9 mouse cellular contexts compared by ENCODE assay signal in the genomic region with DNA sequence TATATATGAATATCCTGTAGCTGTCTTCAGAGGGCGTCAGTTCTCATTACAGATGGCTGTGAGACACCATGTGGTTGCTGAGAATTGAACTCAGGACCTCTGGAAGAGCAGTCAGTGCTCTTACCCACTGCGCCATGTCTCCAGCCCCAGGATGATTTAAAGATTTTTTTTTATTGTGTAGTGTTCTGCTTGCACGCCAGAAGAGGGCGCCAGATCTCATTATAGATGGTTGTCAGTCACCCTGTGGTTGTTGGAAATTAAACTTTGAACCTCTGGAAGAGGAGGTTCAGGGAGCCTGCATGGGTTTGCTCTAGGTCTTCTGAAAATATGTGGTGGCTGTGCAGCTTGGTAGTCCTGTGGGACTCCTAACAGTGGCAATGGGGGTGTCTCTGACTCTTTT. TPM values are rescaled to one million over a fixed set of nuclear protein-coding genes. Genes with fewer than 3 reads are reported as not detected.
DNase-seq lines count a peak whose midpoint lies in the region; ATAC-seq and TF ChIP-seq lines count a peak whose summit lies in the region.
"Had no signal": no experiment of that assay in that cellular context is flagged by ENCODE, and none has a peak within 500 bp of the region (broad histone marks: within the 10 kb centered on the region; RNA-seq: fewer than 3 reads in every experiment).

No protein-coding gene starts in this region.

- TF ChIP-seq POLR2A in lung, adult 2 months (IDR thresholded peaks at IDR 0.05; ENCODE audit: borderline replicate concordance, extremely low read depth, low read depth, low read length) = no peak

- no peaks in the 10 kb centered on the region for H3K27me3 ChIP-seq in hindbrain, embryonic 10.5 days (ENCODE audit: insufficient read depth, poor library complexity, severe bottlenecking)
- no peaks in the 10 kb centered on the region for H3K27me3 ChIP-seq in hindbrain, embryonic 13.5 days
- H3K27me3 ChIP-seq in embryonic facial prominence, embryonic 10.5 days (replicated peaks; ENCODE audit: low read depth, poor library complexity, severe bottlenecking) = no peaks in the 10 kb centered on the region
- H3K27me3 ChIP-seq: lung, embryonic 15.5 days had no signal

- H3K4me2 ChIP-seq in hindbrain, embryonic 13.5 days = no peak overlapping the region
- H3K4me2 ChIP-seq: lung, embryonic 15.5 days had no signal

- no peak for TF ChIP-seq CTCF in lung, adult 2 months (IDR thresholded peaks at IDR 0.05; ENCODE audit: insufficient read depth, low read length)

- no peaks in the 10 kb centered on the region for H3K36me3 ChIP-seq in hindbrain, embryonic 10.5 days
- H3K36me3 ChIP-seq in hindbrain, embryonic 13.5 days = no peaks in the 10 kb centered on the region; the same call in 1 of the 2 replicates
- H3K36me3 ChIP-seq in embryonic facial prominence, embryonic 10.5 days (replicated peaks) = no peaks in the 10 kb centered on the region
- H3K36me3 ChIP-seq: lung, embryonic 15.5 days had no signal

- DNase-seq in hindbrain, embryonic 10.5 days (ENCODE audit: low spot score) = peak; percentile 14
- DNase-seq in CD4-positive helper T cell, adult 2 months (ENCODE audit: low read depth, low spot score) = peak; percentile 78
- peak; percentile 36 for DNase-seq in WW6 (ENCODE audit: low read depth, low spot score)
- DNase-seq in embryonic facial prominence, embryonic 10.5 days (ENCODE audit: low spot score) = peak; percentile 45
- DNase-seq in lung, adult 2 months = peak; percentile 49
- peak; percentile 36 to 45 for DNase-seq in spleen, postnatal 36 days (ENCODE audit: low spot score in 2 of 2)
- no peak for DNase-seq in right cerebral cortex, postnatal 14 days

- ATAC-seq in hindbrain, embryonic 13.5 days (ENCODE audit: low FRiP score) = no peak

- no peak overlapping the region for H3K9ac ChIP-seq in hindbrain, embryonic 13.5 days
- H3K9ac ChIP-seq: lung, embryonic 15.5 days had no signal

- 28% methylated on average over 4 of the region's 4 CpGs for WGBS in hindbrain, embryonic 10.5 days
- 30% methylated on average over 4 of the region's 4 CpGs for WGBS in hindbrain, embryonic 13.5 days
- 33% methylated on average over 4 of the region's 4 CpGs for whole genome bisulfite sequencing in embryonic facial prominence, embryonic 10.5 days
- WGBS in lung, adult 2 months = 38% methylated on average over 4 of the region's 4 CpGs

- no peak overlapping the region for H3K4me3 ChIP-seq in hindbrain, embryonic 10.5 days
- no peak overlapping the region for H3K4me3 ChIP-seq in hindbrain, embryonic 13.5 days
- no peak overlapping the region for H3K4me3 ChIP-seq in embryonic facial prominence, embryonic 10.5 days
- H3K4me3 ChIP-seq in lung, adult 2 months (replicated peaks; ENCODE audit: extremely low read depth, low read depth, low read length) = no peak overlapping the region
- H3K4me3 ChIP-seq: lung, embryonic 15.5 days had no signal

- no peaks in the 10 kb centered on the region for H3K9me3 ChIP-seq in hindbrain, embryonic 10.5 days
- no peaks in the 10 kb centered on the region for H3K9me3 ChIP-seq in hindbrain, embryonic 13.5 days
- no peaks in the 10 kb centered on the region for H3K9me3 ChIP-seq in embryonic facial prominence, embryonic 10.5 days
- H3K9me3 ChIP-seq: lung, embryonic 15.5 days had no signal

- H3K27ac ChIP-seq in hindbrain, embryonic 10.5 days = no peak overlapping the region
- no peak overlapping the region for H3K27ac ChIP-seq in hindbrain, embryonic 13.5 days
- no peak overlapping the region for H3K27ac ChIP-seq in embryonic facial prominence, embryonic 10.5 days (replicated peaks)
- H3K27ac ChIP-seq: lung, embryonic 15.5 days had no signal

- peaks cover 7% of the 10 kb centered on the region; the same call in 1 of the 2 replicates for H3K4me1 ChIP-seq in hindbrain, embryonic 10.5 days (replicated peaks)
- peaks cover 12% of the 10 kb centered on the region for H3K4me1 ChIP-seq in hindbrain, embryonic 13.5 days (replicated peaks)
- H3K4me1 ChIP-seq in embryonic facial prominence, embryonic 10.5 days = peaks cover 6% of the 10 kb centered on the region; the same call in 1 of the 2 replicates
- H3K4me1 ChIP-seq in lung, adult 2 months (ENCODE audit: control insufficient read depth, insufficient read depth, low read length) = no peaks in the 10 kb centered on the region

RNA-seq across cellular contexts. Expression of a gene that starts 5.4 kb away (rescaled TPM):
- polyA plus RNA-seq in hindbrain, embryonic 10.5 days (2016; fragmentation: Nextera tagmentation; extraction: Ambion mirVana) = 498 and 605 TPM in 2 replicates
- polyA plus RNA-seq in hindbrain, embryonic 13.5 days (2015; fragmentation: Nextera tagmentation; extraction: Ambion mirVana) = 386 and 398 TPM in 2 replicates
- polyA plus RNA-seq in embryonic facial prominence, embryonic 10.5 days (2016; fragmentation: Nextera tagmentation; extraction: Ambion mirVana) = 609 and 638 TPM in 2 replicates
- polyA plus RNA-seq in lung, adult 2 months (2012; rRNA removed) = 395 and 710 TPM in 2 replicates

RNA-seq across cellular contexts. Expression of a gene that starts 5.4 kb away (rescaled TPM):
- polyA plus RNA-seq in hindbrain, embryonic 10.5 days (2016; fragmentation: Nextera tagmentation; extraction: Ambion mirVana) = 1.6 and 3.0 TPM in 2 replicates
- polyA plus RNA-seq in hindbrain, embryonic 13.5 days (2015; fragmentation: Nextera tagmentation; extraction: Ambion mirVana) = 5.7 and 6.8 TPM in 2 replicates
- polyA plus RNA-seq in embryonic facial prominence, embryonic 10.5 days (2016; fragmentation: Nextera tagmentation; extraction: Ambion mirVana) = 3.3 and 3.7 TPM in 2 replicates
- 1.00 and 2.0 TPM in 2 replicates for polyA plus RNA-seq in lung, adult 2 months (2012; rRNA removed)

RNA-seq across cellular contexts. Expression of a gene that starts 21.2 kb away (rescaled TPM):
- not detected in 2 replicates for polyA plus RNA-seq in hindbrain, embryonic 10.5 days (2016; fragmentation: Nextera tagmentation; extraction: Ambion mirVana)
- not detected in 2 replicates for polyA plus RNA-seq in hindbrain, embryonic 13.5 days (2015; fragmentation: Nextera tagmentation; extraction: Ambion mirVana)
- polyA plus RNA-seq in embryonic facial prominence, embryonic 10.5 days (2016; fragmentation: Nextera tagmentation; extraction: Ambion mirVana) = not detected in 2 replicates
- 0.08 TPM in 1 of 2 replicates, not detected in the other for polyA plus RNA-seq in lung, adult 2 months (2012; rRNA removed)
- polyA plus RNA-seq: lung, embryonic 15.5 days had no signal

RNA-seq across cellular contexts. Expression of a gene that starts 35.9 kb away (rescaled TPM):
- polyA plus RNA-seq in hindbrain, embryonic 10.5 days (2016; fragmentation: Nextera tagmentation; extraction: Ambion mirVana) = 3.3 and 6.5 TPM in 2 replicates
- 2.5 and 2.8 TPM in 2 replicates for polyA plus RNA-seq in hindbrain, embryonic 13.5 days (2015; fragmentation: Nextera tagmentation; extraction: Ambion mirVana)
- polyA plus RNA-seq in embryonic facial prominence, embryonic 10.5 days (2016; fragmentation: Nextera tagmentation; extraction: Ambion mirVana) = 8.0 and 12.0 TPM in 2 replicates
- 0.97 and 1.1 TPM in 2 replicates for polyA plus RNA-seq in lung, adult 2 months (2012; rRNA removed)

RNA-seq across cellular contexts. Expression of a gene that starts 40.8 kb away (rescaled TPM):
- 502 and 520 TPM in 2 replicates for polyA plus RNA-seq in hindbrain, embryonic 10.5 days (2016; fragmentation: Nextera tagmentation; extraction: Ambion mirVana)
- polyA plus RNA-seq in hindbrain, embryonic 13.5 days (2015; fragmentation: Nextera tagmentation; extraction: Ambion mirVana) = 391 and 404 TPM in 2 replicates
- polyA plus RNA-seq in embryonic facial prominence, embryonic 10.5 days (2016; fragmentation: Nextera tagmentation; extraction: Ambion mirVana) = 482 and 494 TPM in 2 replicates
- 227 and 315 TPM in 2 replicates for polyA plus RNA-seq in lung, adult 2 months (2012; rRNA removed)
